Mouse (Mus musculus) layer of hippocampus, adult 18-20 months (tissue): Measurements from ENCODE around the gene Nxnl1. TPM values are rescaled to one million over a fixed set of nuclear protein-coding genes. Genes with fewer than 3 reads are reported as not detected.

Experiments used
- DNase-seq, 2 experiments: peaks; one replicate each; pipeline ENCODE4 v3.0.0; 2022; ENCODE audit warnings: low spot score in 2 of 2
- total RNA-seq, 2 experiments: library from RNA; stranded (reverse); gene quantifications; 2 replicates each; pipeline ENCODE4 v1.2.3; 2021

The Nxnl1 gene
- total RNA-seq, 2 experiments from 2014 or later, result 0.12 to 0.15 TPM

GRCm38 (mm10) chr8:71586891-71587290 is 20.5 kb upstream of the Nxnl1 start:
- peak in 1 of 2 experiments; percentile 57 for DNase-seq

GRCm38 (mm10) chr8:71580201-71580600 is 13.8 kb upstream of the Nxnl1 start:
- DNase-seq, result no peak

GRCm38 (mm10) chr8:71579476-71579875 is 13.1 kb upstream of the Nxnl1 start:
- DNase-seq, result no peak

GRCm38 (mm10) chr8:71579009-71579408 is 12.6 kb upstream of the Nxnl1 start:
- DNase-seq, result no peak

GRCm38 (mm10) chr8:71577856-71578387 is 11.5 kb upstream of the Nxnl1 start:
- peak in 1 of 2 experiments; percentile 70 for DNase-seq

GRCm38 (mm10) chr8:71575020-71575419 is 8.6 kb upstream of the Nxnl1 start:
- DNase-seq, result no peak

GRCm38 (mm10) chr8:71574426-71574825 is 8.0 kb upstream of the Nxnl1 start:
- DNase-seq, result no peak

- DNase-seq, result peak; percentile 72 to 88
These were observed 6.6 kb upstream of the Nxnl1 start for GRCm38 (mm10) chr8:71572847-71573633.

GRCm38 (mm10) chr8:71572077-71572476 is 5.7 kb upstream of the Nxnl1 start:
- DNase-seq, result no peak

GRCm38 (mm10) chr8:71570291-71570954 is 4.0 kb upstream of the Nxnl1 start:
- DNase-seq, result peak; percentile 94 to 98

- DNase-seq, result peak; percentile 91 to 94
These were observed 3.2 kb upstream of the Nxnl1 start for GRCm38 (mm10) chr8:71569366-71570290.

GRCm38 (mm10) chr8:71568941-71569340 is 2.5 kb upstream of the Nxnl1 start:
- no peak for DNase-seq

GRCm38 (mm10) chr8:71568387-71568937 is 2.1 kb upstream of the Nxnl1 start, which contains the start of gene Slc27a1:
Gene Slc27a1 (plus strand): TSS chr8:71568882.
- DNase-seq, result peak; percentile 50 to 76

GRCm38 (mm10) chr8:71567587-71567986 is 1.2 kb upstream of the Nxnl1 start:
- DNase-seq, result no peak

- DNase-seq, result no peak
These were observed 2.4 kb downstream of the Nxnl1 start for GRCm38 (mm10) chr8:71563992-71564391.

GRCm38 (mm10) chr8:71562751-71563150 is 3.6 kb downstream of the Nxnl1 start:
- DNase-seq, result peak; percentile 40 to 68

GRCm38 (mm10) chr8:71561401-71561800 is 5.0 kb downstream of the Nxnl1 start:
- DNase-seq, result peak; percentile 56 to 71

GRCm38 (mm10) chr8:71560765-71561164 is 5.6 kb downstream of the Nxnl1 start:
- DNase-seq, result no peak

GRCm38 (mm10) chr8:71560071-71560470 is 6.3 kb downstream of the Nxnl1 start:
- DNase-seq, result no peak

- no peak for DNase-seq
These were observed 7.3 kb downstream of the Nxnl1 start for GRCm38 (mm10) chr8:71558958-71559690.
